Mouse (Mus musculus) adrenal gland, postnatal 4 days (tissue): Measurements from ENCODE around the gene Zfp991. TPM values are rescaled to one million over a fixed set of nuclear protein-coding genes. Genes with fewer than 3 reads are reported as not detected.
"Not testable (repeated sequence)": the region's sequence is repeated elsewhere in the genome, so short reads cannot be mapped to it uniquely, and the experiment has no call there.

Experiments used
- DNase-seq, 2 experiments: peaks; one replicate each; pipeline ENCODE4 v3.0.0; 2021 to 2022; ENCODE audit warnings: low spot score in 2 of 2, mixed read lengths in 2 of 2
- long read RNA-seq, 2 experiments: library from polyadenylated mRNA; stranded (forward); transcript quantifications; one replicate each; pipeline ENCODE4 v2.0.0; 2021
- total RNA-seq, 2 experiments: library from RNA; stranded (reverse); gene quantifications; 2 replicates each; pipeline ENCODE4 v1.2.3; 2021

Zfp991 gene
- total RNA-seq, result 10 to 100 TPM; 19.5 to 21.1 TPM
- long read RNA-seq, experiment 1, partial matches to known transcripts, result 4 of 7 reads
- long read RNA-seq, experiment 1, other reads (novel, unspliced or antisense), result 3 of 7 reads
- long read RNA-seq, experiment 2, partial matches to known transcripts, result 3 of 13 reads
- long read RNA-seq, experiment 2, other reads (novel, unspliced or antisense), result 9 of 13 reads

DNA sequence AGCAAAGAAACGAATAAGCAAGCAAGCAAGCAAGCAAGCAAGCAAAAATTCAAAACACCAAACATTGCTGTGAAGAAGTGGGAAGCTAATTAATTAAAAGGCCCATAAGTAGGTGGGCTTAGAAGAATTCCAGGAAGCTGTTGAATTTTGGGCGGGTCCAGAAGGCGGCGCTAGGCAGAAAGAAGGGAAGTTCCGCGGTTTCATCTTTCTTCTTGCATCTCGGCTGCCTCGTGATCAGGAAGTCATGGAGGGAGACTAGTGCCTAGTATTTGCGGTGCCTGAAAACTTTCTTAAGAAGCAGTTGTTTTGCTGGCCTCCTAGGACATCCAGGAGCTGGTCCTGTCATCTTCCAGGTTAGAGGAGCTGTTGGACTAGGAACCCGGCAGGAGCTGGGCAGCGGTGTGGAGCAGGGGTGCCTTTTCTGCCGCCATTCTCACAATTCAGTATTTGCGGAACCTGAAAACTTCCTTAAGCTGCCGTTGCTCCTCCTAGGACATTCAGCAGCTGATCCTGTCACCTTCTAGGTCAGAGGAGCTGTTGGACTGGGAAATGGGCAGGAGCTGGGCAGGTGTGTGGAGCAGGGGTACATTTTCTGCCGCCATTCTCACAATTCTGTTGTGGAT is at the start of gene Zfp991:
Zfp991 (plus strand) TSS at position 202 of the 623 bp plus-strand sequence.
- not testable (repeated sequence) for DNase-seq

DNA sequence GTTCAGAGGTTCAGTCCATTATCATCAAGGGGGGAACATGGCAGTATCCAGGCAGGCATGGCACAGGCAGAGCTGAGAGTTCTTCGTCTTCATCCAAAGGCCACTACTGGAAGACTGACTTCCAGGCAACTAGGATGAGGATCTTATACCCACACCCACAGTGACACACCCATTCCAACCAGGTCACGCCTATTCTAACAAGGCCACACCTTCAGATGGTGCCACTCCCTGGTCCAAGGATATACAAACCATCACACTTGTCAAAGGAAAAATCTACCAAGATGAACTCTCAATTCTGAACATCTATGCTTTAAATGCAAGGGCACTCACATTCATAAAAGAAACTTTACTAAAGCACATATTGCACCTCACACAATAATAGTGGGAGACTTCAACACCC is 36.2 kb upstream of the Zfp991 start:
- not testable (repeated sequence) for DNase-seq

DNA sequence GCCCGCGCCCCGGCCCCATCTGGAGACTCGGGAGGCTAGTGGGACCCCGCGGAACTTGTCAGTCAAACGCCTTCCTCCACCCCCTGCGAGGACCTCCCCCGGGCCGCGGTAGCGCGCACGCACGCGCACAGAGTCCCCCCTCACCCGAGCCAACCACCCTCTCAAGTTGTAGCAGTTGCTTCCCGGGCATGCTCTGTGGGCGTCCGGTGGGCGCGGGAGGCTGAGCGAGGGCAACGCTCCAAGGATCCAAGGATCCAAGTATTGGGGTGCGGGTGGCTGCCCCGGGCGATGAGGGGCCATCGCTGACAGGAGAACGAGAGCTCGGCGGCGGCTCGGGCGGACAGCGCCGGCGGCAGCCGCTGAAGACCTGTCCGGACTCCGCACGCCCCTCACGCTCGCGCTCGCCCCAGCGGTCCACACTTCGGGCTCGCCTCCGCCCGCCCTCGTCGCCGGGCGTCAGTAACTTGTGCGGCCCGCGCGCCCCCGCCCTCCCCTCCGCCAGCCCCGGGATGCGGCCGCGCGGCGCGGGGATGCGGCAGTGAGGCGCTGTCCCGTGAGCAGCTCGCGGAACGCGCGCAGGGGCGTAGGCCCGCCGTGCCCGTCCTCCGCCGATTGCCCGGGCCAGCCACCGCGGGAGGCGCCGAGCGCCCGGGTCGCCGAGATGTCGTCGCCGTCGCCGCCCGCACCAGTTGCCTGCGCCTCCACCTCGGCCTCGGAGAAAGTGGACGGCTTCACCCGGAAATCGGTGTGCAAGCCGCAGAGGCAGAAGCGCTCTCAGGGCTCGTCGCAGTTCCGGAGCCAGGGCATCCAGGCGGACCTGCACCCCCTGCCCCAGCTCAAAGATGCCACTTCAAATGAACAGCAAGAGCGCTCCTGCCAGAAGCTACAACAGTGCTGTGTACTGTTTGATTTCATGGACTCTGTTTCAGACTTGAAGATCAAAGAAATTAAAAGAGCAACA is 29.9 kb upstream of the Zfp991 start:
- DNase-seq, result not testable (repeated sequence)

DNA sequence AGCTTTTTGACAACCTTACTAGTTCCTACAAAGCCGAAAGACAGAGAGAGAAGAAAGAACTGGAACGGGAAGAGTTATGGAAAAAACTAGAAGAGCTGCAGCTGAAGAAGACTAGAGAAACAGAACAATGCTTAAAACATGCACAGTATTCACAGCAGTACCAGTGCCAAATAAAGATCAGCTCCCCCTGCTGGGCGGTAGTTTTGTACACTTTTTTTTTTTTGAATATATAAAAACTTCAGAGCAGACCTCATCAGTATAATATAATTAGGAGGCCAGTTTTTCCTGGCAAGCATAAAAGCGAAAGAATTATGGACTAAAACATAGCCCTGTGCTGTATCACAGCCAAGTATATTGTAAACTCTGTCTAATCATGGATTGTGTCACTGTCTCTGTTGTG is 28.0 kb upstream of the Zfp991 start:
- not testable (repeated sequence) for DNase-seq

DNA sequence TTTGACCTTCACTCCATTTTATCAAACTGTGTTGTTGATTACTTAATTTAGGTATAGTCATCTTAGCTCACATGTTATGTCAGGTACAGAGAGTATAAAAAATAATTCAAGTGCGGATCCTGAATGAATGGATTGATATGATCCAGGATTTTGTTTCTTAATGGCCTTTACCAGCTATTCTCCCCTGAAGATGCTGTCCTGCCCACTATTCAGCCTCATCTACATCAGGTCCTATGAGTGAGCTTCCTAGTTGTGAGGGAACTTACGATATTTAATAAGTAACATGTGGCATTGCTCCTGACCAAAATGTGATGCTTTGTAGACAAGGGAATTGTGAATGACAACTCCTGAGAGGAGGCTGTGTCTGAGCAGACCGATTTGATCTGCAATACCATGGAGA is 14.0 kb upstream of the Zfp991 start:
- DNase-seq, result not testable (repeated sequence)

DNA sequence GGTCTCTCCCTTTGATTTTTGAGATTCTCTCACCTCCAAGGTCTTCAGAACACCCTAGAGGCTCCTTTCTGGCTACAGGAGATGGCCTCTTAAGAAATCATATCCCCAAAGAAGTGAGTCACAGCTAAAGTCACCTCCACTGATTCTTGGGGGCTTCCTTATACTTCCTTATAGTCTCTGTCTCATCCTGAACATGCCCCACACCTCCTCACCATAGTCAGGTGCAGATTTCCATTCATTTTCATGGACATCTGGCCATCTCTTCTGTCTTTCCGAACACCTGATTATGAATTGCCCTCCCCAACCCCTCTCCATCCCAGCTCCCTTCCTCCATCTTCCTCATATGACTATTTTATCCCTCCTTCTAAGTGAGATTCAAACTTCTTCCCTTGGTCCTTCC is 9.6 kb upstream of the Zfp991 start:
- not testable (repeated sequence) for DNase-seq

DNA sequence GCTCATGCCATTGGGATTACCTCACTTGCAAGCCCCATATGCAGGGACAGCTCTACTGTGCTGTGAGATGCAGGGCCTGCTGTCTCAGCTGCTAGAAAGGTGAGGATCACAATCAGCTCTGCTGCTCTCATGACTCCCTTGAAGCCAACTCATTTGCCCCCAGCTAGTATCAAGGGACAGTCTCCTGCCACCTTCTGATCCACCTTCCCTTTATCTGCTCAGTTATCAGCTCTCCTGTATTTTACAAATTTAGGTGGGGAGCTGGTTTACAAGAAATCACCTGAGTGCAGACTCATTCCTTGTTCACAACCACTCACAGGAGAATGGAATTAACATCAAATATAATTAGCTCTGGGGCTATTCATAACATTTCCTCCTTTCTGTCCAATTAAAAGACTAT is 8.0 kb upstream of the Zfp991 start:
- DNase-seq, result not testable (repeated sequence)

DNA sequence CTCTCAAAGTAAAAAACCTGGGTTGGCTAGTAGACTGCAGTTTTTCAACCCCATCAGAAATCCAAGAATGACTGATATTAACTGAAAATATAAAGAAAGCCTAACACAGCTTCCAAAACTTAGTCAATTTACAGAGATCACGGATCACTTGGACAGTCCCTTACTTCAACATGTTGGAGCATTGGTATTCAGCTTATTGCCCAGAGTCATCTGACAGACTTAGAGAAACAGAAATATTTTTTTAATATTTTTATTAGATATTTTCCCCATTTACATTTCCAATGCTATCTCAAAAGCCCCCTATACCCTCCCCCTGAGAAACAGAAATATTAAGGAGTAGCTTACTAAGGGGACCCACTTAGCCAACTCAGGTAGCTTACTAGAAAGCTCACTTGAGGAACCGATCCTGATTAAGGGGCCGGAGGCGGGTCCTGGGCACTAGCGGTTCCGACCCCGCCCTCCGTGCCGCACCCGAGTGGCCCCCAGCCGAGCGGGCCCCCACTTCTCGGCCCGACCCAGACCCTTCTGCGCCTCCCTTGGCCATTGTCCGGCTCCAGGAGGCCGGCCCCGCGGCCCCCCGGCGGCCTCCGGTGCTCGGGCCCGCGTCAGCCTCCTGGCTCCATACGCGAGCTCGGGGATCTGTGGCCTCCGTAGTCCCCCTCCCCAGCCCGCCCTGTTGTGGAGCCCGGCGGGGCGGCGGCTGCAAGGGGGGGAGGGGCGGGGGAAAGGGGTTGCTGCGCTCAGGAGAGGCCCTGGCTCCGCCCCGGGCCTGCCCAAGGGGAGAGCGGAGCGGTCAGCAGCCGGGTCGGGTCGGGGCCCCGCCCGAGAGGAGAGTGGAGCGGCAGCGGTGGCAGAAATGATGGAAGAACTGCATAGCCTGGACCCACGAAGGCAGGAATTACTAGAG is 7.2 kb upstream of the Zfp991 start:
- peak in 1 of 2 experiments; percentile 18 for DNase-seq

DNA sequence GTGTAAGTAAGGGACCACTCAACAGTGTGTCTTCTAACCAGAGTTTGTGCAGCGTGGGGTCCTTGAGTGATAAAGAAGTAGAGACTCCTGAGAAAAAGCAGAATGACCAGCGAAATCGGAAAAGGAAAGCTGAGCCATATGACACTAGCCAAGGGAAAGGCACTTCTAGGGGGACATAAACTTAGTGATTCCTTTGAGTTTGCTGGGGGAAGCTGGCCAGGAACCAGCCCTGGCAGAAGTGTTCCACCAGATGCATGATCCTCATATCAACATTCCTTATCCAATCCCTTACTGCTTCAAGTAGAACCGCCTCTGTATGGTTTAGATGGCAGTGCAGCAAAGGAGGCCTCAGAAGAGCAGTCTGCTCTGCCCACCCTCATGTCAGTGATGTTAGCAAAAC is 6.5 kb upstream of the Zfp991 start:
- not testable (repeated sequence) for DNase-seq

DNA sequence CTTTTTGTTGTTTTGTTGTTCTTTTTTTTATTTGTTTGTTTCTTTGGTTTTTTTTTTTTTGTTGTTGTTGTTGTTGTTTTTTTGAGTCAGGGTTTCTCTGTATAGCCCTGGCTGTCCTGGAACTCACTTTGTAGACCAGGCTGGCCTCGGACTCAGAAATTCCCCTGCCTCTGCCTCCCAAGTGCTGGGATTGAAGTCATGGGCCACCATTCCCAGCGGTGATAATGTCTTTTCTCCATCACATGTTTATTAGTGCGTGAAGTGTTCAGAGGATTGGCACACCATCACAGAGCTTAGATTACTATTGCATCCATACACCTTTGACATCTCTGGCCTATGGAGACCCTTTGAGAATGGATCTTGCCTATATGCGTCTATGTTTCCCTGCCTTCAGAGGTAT is 6.0 kb upstream of the Zfp991 start:
- DNase-seq, result not testable (repeated sequence)

DNA sequence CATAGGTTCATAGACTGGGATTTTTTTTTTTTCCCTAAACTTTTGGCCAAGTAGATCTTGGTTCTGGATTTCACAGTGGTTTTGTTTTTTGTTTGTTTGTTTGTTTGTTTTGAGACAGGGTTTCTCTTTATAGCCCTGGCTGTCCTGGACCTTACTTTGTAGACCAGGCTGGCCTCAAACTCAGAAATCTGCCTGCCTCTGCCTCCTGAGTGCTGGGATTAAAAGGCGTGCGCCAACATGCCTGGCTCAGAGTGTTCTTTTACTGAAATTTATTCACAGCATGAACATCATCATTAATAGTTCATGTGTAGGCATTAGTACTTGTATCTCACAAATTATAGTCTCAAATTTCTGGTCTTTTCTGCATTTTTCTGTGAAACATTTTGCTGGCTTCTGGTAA is 5.4 kb upstream of the Zfp991 start:
- DNase-seq, result not testable (repeated sequence)

DNA sequence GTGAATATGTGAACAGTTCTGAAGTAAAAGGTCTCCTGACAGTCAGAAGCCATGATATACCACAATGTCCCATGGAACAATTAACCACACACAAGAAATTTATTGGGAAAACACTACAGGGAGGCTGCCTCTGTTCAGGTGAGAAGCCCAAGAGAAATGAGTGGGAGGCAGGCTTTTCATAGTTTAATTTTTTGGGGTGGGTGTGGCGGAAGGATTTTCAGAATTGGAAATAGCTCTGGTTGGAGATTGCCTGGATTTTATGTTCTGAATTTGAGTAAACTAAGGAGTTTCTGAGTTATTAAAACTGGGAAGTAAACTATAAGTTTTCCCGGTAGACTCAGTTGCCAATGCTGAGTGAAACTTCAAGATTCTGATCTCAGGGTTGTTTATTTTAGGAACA is 4.7 kb upstream of the Zfp991 start:
- DNase-seq, result not testable (repeated sequence)

DNA sequence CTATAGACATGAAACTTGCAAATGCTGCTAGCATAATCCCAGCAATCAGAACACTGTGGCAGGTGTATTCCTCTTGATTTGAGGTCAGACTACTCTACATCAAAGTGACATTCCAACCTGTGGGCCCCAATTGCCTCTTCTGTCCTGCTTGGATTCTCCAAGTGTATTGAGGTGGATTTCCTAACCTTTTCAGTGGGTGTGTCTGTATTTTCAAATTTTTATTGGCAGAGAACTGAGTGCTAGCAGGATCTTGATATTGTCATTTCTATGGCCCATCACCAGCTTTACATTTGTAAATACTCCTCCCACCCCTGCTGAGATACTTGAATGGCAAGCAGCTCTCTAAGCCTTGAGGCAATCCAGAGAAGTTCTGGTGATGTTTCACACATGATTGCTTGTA is 3.7 kb upstream of the Zfp991 start:
- DNase-seq, result not testable (repeated sequence)

DNA sequence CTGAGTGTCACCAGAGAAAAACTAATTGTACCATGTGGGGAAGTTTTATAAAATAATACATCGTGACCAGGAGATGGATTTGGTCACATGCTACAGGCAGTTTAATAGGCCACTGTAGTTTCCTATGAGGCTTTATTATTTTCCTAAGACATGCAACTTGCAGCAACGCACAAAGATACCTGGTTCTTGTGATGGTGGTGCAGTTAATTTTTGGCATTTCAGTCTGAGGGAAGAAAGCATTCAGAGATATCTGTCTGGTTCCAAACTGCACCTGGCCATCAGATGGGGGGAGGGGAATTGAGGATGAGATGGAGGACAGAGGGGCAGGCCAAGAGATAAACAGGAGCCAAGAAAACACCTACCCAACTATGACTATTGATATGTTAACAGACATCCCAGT is 1.8 kb downstream of the Zfp991 start:
- DNase-seq, result not testable (repeated sequence)

DNA sequence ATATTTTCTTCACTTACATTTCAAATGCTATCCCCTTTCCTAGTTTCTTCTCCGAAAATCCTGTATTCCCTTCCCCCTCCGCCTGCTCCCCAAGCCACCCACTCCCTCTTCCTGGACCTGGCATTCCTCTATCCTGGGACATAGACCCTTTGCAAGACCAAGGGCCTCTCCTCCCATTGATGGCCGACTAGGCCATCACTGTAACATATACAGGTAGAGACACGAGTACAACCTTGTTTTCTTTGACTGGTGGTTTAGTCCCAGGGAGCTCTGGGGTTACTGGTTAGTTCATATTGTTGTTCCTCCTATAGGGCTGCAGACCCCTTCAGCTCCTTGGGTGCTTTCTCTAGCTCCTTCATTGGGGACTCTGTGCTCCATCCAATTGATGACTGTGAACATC is 9.9 kb downstream of the Zfp991 start:
- not testable (repeated sequence) for DNase-seq

DNA sequence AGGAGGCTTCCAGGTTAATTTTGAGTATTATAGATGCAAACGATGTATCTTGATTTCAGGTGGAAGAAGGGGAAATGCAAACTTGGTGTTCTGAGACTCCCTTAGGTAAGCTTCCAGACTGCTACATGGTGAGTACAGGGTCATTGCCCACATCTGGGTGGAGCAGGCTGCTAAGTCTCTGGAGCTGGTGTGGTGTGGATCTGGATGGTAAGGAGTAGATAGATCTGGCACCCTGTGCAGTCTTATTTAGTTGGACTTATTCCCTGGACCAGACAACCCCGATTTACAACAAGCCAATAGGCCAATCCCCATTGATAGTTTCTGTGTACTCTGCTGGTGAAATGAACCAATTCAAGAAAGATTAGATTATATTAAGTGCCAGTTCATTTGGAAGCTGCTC is 33.4 kb downstream of the Zfp991 start:
- DNase-seq, result not testable (repeated sequence)

DNA sequence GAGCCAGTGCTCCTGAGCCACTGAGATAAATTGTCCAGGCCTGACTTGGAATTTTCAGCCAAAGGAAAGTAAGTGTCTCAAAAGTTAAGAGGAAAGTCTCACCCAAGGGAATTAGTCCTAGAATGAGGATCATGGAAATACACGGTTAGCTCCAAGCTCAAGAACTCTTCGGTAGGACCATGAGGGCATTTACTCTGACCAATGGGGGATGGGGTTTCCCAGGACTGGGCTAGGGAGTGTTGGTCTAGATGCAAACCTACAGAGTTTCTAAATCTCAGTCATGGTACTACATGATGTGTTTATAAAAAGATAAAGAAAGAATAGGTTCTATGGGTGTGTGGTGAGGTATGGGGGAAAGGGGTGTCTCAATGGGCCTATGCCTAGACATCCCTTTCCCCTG is 38.7 kb downstream of the Zfp991 start:
- DNase-seq, result not testable (repeated sequence)

DNA sequence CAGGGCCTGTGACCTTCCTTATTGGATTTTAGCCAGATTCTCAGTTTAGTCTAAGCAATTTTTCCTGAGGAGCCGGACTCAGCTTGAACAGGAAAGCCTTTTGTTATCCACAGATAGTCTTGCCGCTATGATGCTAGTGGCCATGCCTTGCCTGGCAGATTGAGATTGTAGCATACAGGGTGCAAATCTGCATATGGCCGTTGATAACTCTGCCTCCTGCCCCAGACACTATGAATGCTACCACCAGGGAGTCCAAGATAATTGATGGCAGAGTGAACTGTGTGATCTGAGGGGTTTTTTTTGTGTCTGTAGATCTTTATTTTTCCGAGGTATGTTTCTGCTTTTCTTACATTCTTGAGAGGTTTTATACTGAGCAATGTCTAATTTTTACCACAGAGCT is 39.7 kb downstream of the Zfp991 start:
- not testable (repeated sequence) for DNase-seq

DNA sequence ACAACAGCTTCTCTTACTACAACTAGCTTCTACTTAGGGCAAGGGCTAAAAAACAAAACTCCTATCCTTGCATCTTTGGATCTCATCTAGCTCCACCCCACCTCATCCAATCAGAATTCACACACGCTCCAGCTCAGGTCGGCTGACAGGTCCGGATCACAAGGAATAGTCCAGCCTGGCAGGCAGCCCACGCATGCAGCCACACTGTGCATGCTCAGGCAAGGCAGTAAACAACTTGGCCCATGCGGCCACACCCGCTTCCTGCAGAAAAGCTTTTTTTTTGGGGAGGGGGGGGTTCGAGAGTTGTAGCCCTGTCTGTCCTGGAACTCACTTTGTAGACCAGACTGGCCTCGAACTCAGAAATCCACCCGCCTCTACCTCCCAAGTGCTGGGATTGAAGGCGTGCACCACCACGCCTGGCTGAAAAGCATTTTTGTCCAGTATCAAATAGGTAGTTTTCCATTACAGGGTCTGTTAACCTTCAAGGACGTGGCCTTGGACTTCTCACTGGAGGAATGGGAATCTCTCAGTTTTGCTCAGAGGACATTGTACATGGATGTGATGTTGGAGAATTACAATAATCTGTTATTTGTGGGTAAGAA is 44.5 kb downstream of the Zfp991 start:
- DNase-seq, result not testable (repeated sequence)

DNA sequence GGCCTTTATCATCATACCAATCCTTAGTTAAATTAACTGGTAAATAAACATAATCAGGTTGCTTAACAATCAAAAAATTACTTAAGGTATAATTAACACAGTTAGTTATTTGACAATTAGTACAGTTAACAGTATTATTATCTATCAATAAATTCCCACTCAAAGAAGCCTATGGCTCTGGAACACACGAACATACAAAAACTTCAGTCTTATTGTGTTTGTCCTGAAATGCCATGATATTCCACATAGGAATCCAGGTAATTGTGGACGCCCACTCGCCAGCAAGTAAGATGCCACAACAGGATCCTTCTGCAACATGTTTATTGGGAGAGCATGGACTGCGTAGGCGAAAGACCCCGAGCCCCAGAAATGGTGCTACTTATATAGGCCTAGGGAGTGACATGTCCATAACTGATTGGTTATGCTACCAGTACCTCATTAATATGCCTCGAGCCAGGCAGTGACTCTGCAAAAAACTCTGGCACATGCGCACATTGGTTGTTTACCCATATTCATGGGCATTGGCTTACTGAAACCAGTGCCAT is 49.4 kb downstream of the Zfp991 start:
- not testable (repeated sequence) for DNase-seq
